Mouse (Mus musculus) heart, embryonic 12.5 days (tissue): ENCODE measurements around the gene Nfe2l2. TPM values are rescaled to one million over a fixed set of nuclear protein-coding genes. Genes with fewer than 3 reads are reported as not detected.
"Not testable (repeated sequence)": the region's sequence is repeated elsewhere in the genome, so short reads cannot be mapped to it uniquely, and the experiment has no call there.

Experiments
- ATAC-seq: fragments of 200-750 bp; cut with Nextera tagmentation; 2 replicates; pipeline ENCODE4 v1.8.0; 2017; ENCODE audit warnings: moderate TSS enrichment, moderate library complexity; ENCODE audit not compliant: insufficient number of reproducible peaks, low FRiP score
- H3K27ac ChIP-seq: fragments of 300-500 bp; sonication (generic); 2 replicates; pipeline ENCODE4 v1.5.1; 2016; ENCODE audit warnings: mild to moderate bottlenecking, moderate library complexity; ENCODE audit not compliant: poor library complexity, severe bottlenecking
- H3K27me3 ChIP-seq: fragments of 300-500 bp; sonication (generic); replicated peaks from 2 replicates; pipeline ENCODE4 v1.6.1; 2016; ENCODE audit warnings: mild to moderate bottlenecking, moderate library complexity
- H3K36me3 ChIP-seq: fragments of 300-500 bp; sonication (generic); 2 replicates; pipeline ENCODE4 v1.6.1; 2016; ENCODE audit warnings: mild to moderate bottlenecking, moderate library complexity
- H3K4me1 ChIP-seq: fragments of 300-500 bp; sonication (generic); replicated peaks from 2 replicates; pipeline ENCODE4 v1.6.1; 2016; ENCODE audit warnings: mild to moderate bottlenecking
- H3K4me2 ChIP-seq: fragments of 300-500 bp; sonication (generic); 2 replicates; pipeline ENCODE4 v1.6.1; 2016; ENCODE audit warnings: mild to moderate bottlenecking, moderate library complexity
- H3K4me3 ChIP-seq: fragments of 300-500 bp; sonication (generic); 2 replicates; pipeline ENCODE4 v1.5.1; 2016; ENCODE audit warnings: mild to moderate bottlenecking
- H3K9ac ChIP-seq: fragments of 300-500 bp; sonication (generic); 2 replicates; pipeline ENCODE4 v1.6.1; 2016; ENCODE audit warnings: mild to moderate bottlenecking, moderate library complexity
- H3K9me3 ChIP-seq: fragments of 300-500 bp; sonication (generic); replicated peaks from 2 replicates; pipeline ENCODE4 v1.6.1; 2016; ENCODE audit warnings: mild to moderate bottlenecking, moderate library complexity
- WGBS: fragments of 180-500 bp; shearing (Covaris S2); methylation state at CpG from one replicate; pipeline ENCODE4 v1.1.7; 2016; 5-methylcytosine and 5-hydroxymethylcytosine counted together
- polyA plus RNA-seq: library from polyadenylated mRNA; unstranded; fragments of >200 nt; fragmentation: Nextera tagmentation; extraction: Ambion mirVana; gene quantifications from 2 replicates; pipeline ENCODE4 v1.2.1, GENCODE M21; 2016

Nfe2l2 gene
- polyA plus RNA-seq, 1 experiment from 2014 or later, result 47.9 TPM

- H3K36me3 ChIP-seq, H3K27ac ChIP-seq, ATAC-seq, H3K4me2 ChIP-seq, H3K27me3 ChIP-seq, H3K9ac ChIP-seq, H3K4me3 ChIP-seq, H3K9me3 ChIP-seq: not testable (repeated sequence)
- peaks cover 14% of the 10 kb centered on the region for H3K4me1 ChIP-seq
- 28% methylated on average over 4 of the region's 4 CpGs for WGBS
Observed at GRCm38 (mm10) chr2:75642312-75642711, 62.1 kb downstream of the Nfe2l2 start.

GRCm38 (mm10) chr2:75639535-75639934, 64.9 kb downstream of the Nfe2l2 start:
- H3K4me3 ChIP-seq, H3K9me3 ChIP-seq, H3K27me3 ChIP-seq, H3K9ac ChIP-seq, H3K27ac ChIP-seq, H3K36me3 ChIP-seq, ATAC-seq: not testable (repeated sequence)
- Histone ChIP-seq H3K4me2 (peak overlapping the region; percentile 44; the same call in 1 of the 2 replicates), H3K4me1 (peaks cover 14% of the 10 kb centered on the region)
- 9% methylated on average over 11 of the region's 12 CpGs for WGBS

- H3K9ac ChIP-seq, H3K36me3 ChIP-seq, H3K9me3 ChIP-seq, ATAC-seq, H3K27ac ChIP-seq, H3K4me1 ChIP-seq, H3K4me3 ChIP-seq, H3K27me3 ChIP-seq, H3K4me2 ChIP-seq: not testable (repeated sequence)
- WGBS, result 81% methylated on average over 6 of the region's 6 CpGs
Observed at GRCm38 (mm10) chr2:75637822-75638221, 66.6 kb downstream of the Nfe2l2 start.

GRCm38 (mm10) chr2:75637361-75637760, 67.1 kb downstream of the Nfe2l2 start:
- no peaks in the 10 kb centered on the region for H3K36me3 ChIP-seq
- no peak for ATAC-seq
- H3K9me3 ChIP-seq, result no peaks in the 10 kb centered on the region
- no peaks in the 10 kb centered on the region for H3K27me3 ChIP-seq
- no peak overlapping the region for H3K27ac ChIP-seq
- no peak overlapping the region for H3K4me3 ChIP-seq
- H3K4me2 ChIP-seq, result no peak overlapping the region
- H3K4me1 ChIP-seq, result peaks cover 5% of the 10 kb centered on the region; the same call in 1 of the 2 replicates
- H3K9ac ChIP-seq, result no peak overlapping the region

- not testable (repeated sequence) for H3K9me3 ChIP-seq, H3K4me3 ChIP-seq, H3K27ac ChIP-seq, ATAC-seq, H3K36me3 ChIP-seq, H3K9ac ChIP-seq, H3K4me2 ChIP-seq, H3K27me3 ChIP-seq, H3K4me1 ChIP-seq
- WGBS, result 83% methylated on average over 2 of the region's 2 CpGs
Observed at GRCm38 (mm10) chr2:75637055-75637304, 67.5 kb downstream of the Nfe2l2 start.

GRCm38 (mm10) chr2:75636261-75637054, 68.0 kb downstream of the Nfe2l2 start:
- Histone ChIP-seq H3K9ac (no peak overlapping the region), H3K4me3 (no peak overlapping the region), H3K27me3 (no peaks in the 10 kb centered on the region), H3K9me3 (no peaks in the 10 kb centered on the region), H3K27ac (no peak overlapping the region), H3K36me3 (no peaks in the 10 kb centered on the region), H3K4me2 (no peak overlapping the region), H3K4me1 (peaks cover 11% of the 10 kb centered on the region)
- ATAC-seq, result no peak
- WGBS, result 63% methylated on average over 6 of the region's 6 CpGs

GRCm38 (mm10) chr2:75634431-75634830, 70.0 kb downstream of the Nfe2l2 start:
- not testable (repeated sequence) for H3K4me3 ChIP-seq, H3K27me3 ChIP-seq, ATAC-seq, H3K9me3 ChIP-seq, H3K36me3 ChIP-seq, H3K9ac ChIP-seq, H3K27ac ChIP-seq, H3K4me2 ChIP-seq
- WGBS, result 88% methylated on average over 14 of the region's 14 CpGs
- peaks cover 15% of the 10 kb centered on the region for H3K4me1 ChIP-seq

GRCm38 (mm10) chr2:75633784-75634183, 70.7 kb downstream of the Nfe2l2 start:
- H3K4me2 ChIP-seq, result no peak overlapping the region
- WGBS, result 70% methylated on average over 5 of the region's 5 CpGs
- H3K27ac ChIP-seq, result no peak overlapping the region
- peaks cover 15% of the 10 kb centered on the region for H3K4me1 ChIP-seq
- no peak overlapping the region for H3K9ac ChIP-seq
- no peak overlapping the region for H3K4me3 ChIP-seq
- no peak for ATAC-seq
- H3K9me3 ChIP-seq, result no peaks in the 10 kb centered on the region
- no peaks in the 10 kb centered on the region for H3K36me3 ChIP-seq
- no peaks in the 10 kb centered on the region for H3K27me3 ChIP-seq

GRCm38 (mm10) chr2:75633381-75633780, 71.1 kb downstream of the Nfe2l2 start:
- Histone ChIP-seq H3K4me1 (peaks cover 15% of the 10 kb centered on the region), H3K4me2 (no peak overlapping the region), H3K9ac (no peak overlapping the region), H3K27me3 (no peaks in the 10 kb centered on the region), H3K36me3 (no peaks in the 10 kb centered on the region), H3K9me3 (no peaks in the 10 kb centered on the region), H3K27ac (no peak overlapping the region), H3K4me3 (no peak overlapping the region)
- WGBS, result 56% methylated on average over 6 of the region's 6 CpGs
- ATAC-seq, result no peak

- 85% methylated on average over 12 of the region's 12 CpGs for whole genome bisulfite sequencing
- no peak for ATAC-seq
- no peaks in the 10 kb centered on the region for H3K27me3 ChIP-seq
- no peaks in the 10 kb centered on the region for H3K36me3 ChIP-seq
- peaks cover 15% of the 10 kb centered on the region for H3K4me1 ChIP-seq
- no peak overlapping the region for H3K9ac ChIP-seq
- no peak overlapping the region for H3K27ac ChIP-seq
- no peaks in the 10 kb centered on the region for H3K9me3 ChIP-seq
- no peak overlapping the region for H3K4me3 ChIP-seq
- no peak overlapping the region for H3K4me2 ChIP-seq
Observed at GRCm38 (mm10) chr2:75632721-75633181, 71.7 kb downstream of the Nfe2l2 start.

GRCm38 (mm10) chr2:75632043-75632442, 72.4 kb downstream of the Nfe2l2 start:
- WGBS, result 54% methylated on average over 6 of the region's 6 CpGs
- H3K9ac ChIP-seq, result no peak overlapping the region
- H3K4me2 ChIP-seq, result no peak overlapping the region
- H3K4me1 ChIP-seq, result peaks cover 15% of the 10 kb centered on the region
- no peaks in the 10 kb centered on the region for H3K27me3 ChIP-seq
- no peak overlapping the region for H3K27ac ChIP-seq
- H3K36me3 ChIP-seq, result no peaks in the 10 kb centered on the region
- no peak for ATAC-seq
- no peaks in the 10 kb centered on the region for H3K9me3 ChIP-seq
- H3K4me3 ChIP-seq, result no peak overlapping the region

- no peak overlapping the region for H3K9ac ChIP-seq
- H3K27me3 ChIP-seq, result no peaks in the 10 kb centered on the region
- ATAC-seq, result no peak
- H3K4me2 ChIP-seq, result no peak overlapping the region
- H3K4me3 ChIP-seq, result no peak overlapping the region
- 61% methylated on average over 6 of the region's 6 CpGs for WGBS
- H3K4me1 ChIP-seq, result peaks cover 15% of the 10 kb centered on the region
- no peaks in the 10 kb centered on the region for H3K9me3 ChIP-seq
- H3K36me3 ChIP-seq, result no peaks in the 10 kb centered on the region
- H3K27ac ChIP-seq, result no peak overlapping the region
Observed at GRCm38 (mm10) chr2:75631421-75631820, 73.0 kb downstream of the Nfe2l2 start.
